Mouse (Mus musculus): Measurements from ENCODE around the gene Gm11937. TPM values are rescaled to one million over a fixed set of nuclear protein-coding genes. Genes with fewer than 3 reads are reported as not detected.

The Gm11937 gene
- polyA plus RNA-seq (2012; rRNA removed; ENCODE audit: low replicate concordance) = not detected in 2 replicates

DNA sequence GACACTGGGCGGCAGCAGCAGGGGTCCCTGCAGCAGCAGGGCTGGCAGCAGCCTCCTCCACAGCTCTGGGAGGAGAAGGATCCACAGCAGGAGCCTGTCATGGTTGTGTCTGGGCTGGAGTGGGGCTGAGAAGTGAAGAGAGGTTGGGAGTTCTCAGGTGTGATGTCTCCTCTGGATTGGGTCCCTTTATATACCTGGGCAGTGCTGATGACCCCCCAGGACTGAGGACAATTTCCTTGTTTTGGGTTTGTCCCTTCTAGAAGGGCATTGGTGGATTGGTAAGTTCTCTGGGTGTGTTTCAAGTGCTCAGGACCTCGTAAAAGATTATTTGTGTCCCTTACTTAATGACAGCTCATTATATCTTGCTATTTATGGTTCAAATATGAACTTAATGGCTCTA is at the start of gene Gm11937:
Gene Gm11937 (minus strand): TSS at position 101 of the 400 bp plus-strand sequence.

DNA sequence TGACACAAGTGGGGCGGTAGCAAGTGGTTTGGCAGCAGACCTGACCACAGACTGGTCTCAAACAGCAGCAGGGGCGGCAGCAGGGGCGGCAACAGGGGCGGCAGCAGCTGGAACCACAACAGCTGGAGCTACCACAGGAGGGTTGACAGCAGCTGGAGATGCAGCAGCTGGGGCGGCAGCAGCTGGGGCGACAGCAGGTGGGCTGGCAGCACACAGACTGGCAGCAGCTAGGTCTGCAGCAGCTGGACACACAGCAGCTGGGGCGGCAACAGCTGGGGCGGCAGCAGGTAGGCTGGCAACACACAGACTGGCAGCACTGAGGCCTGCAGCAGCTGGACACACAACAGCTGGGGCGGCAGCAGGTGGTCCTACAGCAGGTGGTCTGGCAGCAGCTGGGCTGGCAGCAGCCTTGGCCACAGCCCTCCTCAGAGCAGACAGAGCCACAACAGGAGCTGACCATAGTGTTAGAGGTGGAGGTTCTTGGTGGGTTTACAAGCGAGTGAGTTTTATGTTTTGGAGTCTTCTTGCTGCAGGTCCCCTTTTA is 48.5 kb upstream of the Gm11937 start, which contains the start of gene Gm11563:
Gene Gm11563 (minus strand): TSS at position 494 of the 544 bp plus-strand sequence.

DNA sequence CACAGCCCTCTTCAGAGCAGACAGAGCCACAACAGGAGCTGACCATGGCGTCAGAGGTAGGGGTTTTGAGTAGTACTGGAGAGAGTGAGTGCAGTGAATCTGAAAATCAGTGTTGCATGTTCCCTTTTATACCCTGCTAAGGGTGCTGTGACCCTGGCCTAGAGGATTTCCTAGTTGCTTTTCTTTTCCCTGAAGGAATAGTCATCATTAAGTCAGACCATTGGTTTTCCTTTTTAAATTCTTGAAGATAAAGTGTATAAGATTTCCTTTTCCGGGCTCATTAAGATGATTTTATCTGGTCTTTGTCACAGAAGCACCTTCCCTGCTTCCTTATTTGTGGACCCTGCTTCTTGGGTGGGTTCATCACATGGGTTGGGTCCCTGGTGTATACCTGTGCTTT is 40.1 kb upstream of the Gm11937 start, which contains the start of gene Gm11555:
Gene Gm11555 (minus strand): TSS at position 101 of the 400 bp plus-strand sequence.

DNA sequence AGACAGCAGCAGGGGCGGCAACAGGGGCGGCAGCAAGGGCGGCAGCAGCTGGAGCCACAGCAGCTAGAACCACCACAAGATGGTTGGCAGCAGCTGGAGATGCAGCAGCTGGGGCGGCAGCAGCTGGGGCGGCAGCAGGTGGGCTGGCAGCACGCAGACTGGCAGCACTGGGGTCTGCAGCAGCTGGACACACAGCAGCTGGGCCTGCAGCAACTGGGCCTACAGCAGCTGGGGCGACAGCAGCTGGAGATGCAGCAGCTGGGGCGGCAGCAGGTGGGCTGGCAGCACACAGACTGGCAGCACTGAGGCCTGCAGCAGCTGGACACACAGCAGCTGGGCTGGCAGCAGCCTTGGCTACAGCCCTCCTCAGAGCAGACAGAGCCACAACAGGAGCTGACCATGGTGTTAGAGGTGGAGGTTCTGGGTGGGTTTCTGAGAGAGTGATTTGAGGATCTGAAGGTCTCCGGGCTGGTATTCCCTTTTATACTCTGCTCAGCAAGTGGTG is 33.7 kb upstream of the Gm11937 start, which contains the start of gene Krtap4-7:
Gene Krtap4-7 (minus strand): TSS at position 455 of the 505 bp plus-strand sequence.

DNA sequence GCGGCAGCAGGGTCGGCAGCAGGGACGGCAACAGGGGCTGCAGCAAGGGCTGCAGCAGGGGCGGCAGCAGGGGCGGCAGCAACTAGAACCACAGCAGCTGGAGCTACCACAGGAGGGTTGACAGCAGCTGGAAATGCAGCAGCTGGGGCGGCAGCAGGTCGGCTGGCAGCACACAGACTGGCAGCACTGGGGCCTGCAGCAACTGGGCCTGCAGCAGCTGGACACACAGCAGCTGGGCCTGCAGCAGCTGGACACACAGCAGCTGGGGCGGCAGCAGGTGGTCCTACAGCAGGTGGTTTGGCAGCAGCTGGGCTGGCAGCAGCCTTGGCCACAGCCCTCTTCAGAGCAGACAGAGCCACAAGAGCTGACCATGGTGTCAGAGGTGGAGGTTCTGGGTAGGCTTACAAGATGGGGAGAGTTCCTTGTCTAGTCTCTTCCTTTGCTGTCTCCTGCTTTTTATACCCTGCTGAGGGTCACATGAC is 24.7 kb upstream of the Gm11937 start, which contains the start of gene Krtap4-2:
Gene Krtap4-2 (minus strand): TSS at position 432 of the 482 bp plus-strand sequence.

DNA sequence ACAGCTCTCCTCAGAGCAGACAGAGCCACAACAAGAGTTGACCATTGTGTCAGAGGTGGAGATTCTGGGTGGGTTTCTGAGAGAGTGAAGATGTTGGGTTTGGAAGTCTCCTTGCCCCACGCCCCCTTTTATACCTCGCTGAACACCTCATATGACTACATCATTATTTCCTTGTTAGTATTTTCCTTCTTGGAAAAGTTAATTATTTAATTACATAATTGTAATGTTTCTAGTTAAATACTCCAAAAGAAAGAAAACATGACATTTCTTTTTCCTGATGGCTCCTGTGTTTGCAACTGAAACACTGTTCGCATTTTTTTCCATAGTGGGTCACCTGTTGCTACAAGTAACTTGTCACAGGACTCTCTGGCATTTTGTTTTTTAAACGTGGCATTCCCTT is 18.1 kb upstream of the Gm11937 start, which contains the start of gene Krtap4-1:
Gene Krtap4-1 (minus strand): TSS at position 101 of the 400 bp plus-strand sequence.

DNA sequence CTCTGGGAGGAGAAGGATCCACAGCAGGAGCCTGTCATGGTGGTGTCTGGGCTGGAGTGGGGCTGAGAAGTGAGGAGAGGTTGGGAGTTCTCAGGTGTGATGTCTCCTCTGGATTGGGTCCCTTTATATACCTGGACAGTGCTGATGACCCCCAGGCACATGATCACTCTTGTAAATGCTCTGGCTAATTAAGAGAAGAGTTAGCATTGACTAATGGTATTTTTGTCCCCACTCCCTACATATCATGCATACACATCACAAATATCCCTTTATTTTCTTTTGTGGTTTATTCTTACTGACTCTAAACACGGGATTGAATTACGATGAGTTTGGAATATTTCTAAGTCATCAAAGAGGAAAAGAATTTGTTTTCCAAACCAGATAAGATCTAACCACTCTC is 10.3 kb upstream of the Gm11937 start, which contains the start of gene Gm11562:
Gene Gm11562 (minus strand): TSS at position 101 of the 400 bp plus-strand sequence.

DNA sequence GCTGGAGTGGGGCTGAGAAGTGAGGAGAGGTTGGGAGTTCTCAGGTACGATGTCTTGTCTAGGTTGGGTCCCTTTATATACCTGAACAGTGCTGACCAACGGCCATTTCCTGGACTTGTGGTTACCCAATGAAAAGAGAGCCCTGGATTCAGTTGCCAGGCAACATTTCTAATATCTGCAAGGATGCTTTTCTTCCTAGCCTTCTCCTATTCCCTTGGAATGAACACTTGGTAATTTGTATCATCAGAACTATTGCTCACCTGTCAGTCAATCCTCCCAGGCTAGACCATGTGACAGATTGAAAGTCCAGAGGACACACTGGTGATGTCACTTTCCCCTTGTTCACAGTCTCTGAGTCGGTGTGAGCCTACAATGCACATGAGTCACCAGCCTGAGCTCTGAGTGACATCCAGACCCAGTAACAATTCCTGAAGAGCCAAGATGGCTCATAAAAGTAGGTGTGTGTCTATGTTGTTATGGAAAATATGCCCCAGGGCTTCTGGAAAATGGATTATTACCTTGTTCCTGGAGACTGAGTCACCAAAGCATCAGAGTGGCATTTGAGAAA is 4.9 kb upstream of the Gm11937 start, which contains the start of gene Krtap2-4:
Gene Krtap2-4 (minus strand): TSS at position 51 of the 568 bp plus-strand sequence.

DNA sequence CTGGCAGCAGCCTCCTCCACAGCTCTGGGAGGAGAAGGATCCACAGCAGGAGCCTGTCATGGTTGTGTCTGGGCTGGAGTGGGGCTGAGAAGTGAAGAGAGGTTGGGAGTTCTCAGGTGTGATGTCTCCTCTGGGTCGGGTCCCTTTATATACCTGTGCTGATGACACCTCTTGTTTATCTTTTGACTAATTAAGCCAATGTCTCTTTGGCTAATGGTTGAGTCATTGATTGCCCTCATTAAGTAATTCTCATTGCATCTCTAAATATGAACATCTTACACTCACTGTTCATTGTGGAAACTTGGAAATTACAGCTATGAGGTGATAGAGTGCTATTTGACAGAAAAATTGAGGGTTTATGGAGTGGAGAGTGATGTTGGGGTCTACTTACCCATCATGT is 6.8 kb downstream of the Gm11937 start, which contains the start of gene Gm11938:
Gene Gm11938 (minus strand): TSS at position 101 of the 400 bp plus-strand sequence.

DNA sequence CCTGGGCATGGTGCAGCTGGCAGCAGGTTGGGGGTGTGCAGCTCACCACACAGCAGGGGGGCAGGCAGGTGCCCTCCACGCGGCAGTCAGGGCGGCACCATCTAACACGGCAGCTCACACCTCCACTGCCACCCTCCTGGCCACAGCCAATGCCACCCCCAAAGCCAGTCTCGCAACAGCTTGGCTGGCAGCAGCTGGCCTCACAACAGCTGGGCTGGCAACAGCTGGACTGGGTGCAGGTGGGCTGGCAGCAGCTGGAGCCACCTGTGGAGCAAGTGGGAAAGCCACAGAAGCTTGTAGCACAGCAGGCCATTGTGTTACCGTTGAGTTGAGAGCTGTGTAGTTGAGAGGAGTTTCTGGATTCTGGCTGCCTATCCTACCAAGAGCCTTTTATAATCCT is 12.2 kb downstream of the Gm11937 start, which contains the start of gene Krtap9-3:
Gene Krtap9-3 (minus strand): TSS at position 364 of the 400 bp plus-strand sequence.

DNA sequence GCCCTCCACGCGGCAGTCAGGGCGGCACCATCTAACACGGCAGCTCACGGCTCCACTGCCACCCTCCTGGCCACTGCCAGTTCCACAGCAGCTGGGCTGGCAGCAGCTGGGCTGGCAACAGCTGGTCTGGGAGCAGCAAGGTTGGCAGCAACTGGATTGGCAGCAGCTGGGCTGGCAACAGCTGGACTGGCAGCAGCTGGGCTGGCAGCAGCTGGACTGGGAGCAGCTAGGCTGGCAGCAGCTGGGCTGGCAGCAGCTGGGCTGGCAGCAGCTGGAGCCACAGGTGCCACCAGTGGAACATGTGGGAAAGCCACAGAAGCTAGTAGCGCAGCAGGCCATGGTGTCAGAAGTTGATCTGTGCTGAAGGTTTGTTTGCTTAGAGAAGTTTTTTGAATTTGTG is 19.0 kb downstream of the Gm11937 start, which contains the start of gene Krtap1-3:
Gene Krtap1-3 (minus strand): TSS at position 359 of the 400 bp plus-strand sequence.

DNA sequence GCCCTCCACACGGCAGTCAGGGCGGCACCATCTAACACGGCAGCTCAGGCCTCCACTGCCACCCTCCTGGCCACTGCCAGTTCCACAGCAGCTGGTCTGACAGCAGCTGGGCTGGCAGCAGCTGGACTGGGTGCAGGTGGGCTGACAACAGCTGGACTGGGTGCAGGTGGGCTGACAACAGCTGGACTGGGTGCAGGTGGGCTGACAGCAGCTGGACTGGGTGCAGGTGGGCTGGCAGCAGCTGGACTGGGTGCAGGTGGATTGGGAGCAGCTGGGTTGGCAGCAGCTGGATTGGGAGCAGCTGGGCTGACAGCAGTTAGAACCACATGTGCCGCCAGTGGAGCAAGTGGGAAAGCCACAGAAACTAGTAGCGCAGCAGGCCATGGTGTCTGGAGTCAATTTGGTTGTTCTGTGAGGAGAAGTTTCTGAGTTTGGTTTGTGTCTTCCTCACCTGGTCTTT is 26.7 kb downstream of the Gm11937 start, which contains the start of gene Krtap1-4:
Gene Krtap1-4 (minus strand): TSS at position 410 of the 460 bp plus-strand sequence.

DNA sequence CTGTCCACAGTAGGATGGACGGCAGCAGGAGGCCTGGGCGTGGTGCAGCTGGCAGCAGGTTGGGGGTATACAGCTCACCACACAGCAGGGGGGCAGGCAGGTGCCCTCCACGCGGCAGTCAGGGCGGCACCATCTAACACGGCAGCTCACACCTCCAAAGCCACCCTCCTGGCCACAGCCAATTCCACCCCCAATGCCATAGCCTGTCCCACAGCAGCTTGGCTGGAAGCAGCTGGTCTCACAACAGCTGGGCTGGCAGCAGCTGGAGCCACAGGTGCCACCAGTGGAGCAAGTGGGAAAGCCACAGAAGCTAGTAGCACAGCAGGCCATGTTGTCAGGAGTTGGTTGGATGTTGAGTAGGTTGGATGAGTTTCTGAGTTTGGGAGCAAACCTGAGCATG is 29.4 kb downstream of the Gm11937 start, which contains the start of gene Krtap1-5:
Gene Krtap1-5 (minus strand): TSS at position 381 of the 400 bp plus-strand sequence.

DNA sequence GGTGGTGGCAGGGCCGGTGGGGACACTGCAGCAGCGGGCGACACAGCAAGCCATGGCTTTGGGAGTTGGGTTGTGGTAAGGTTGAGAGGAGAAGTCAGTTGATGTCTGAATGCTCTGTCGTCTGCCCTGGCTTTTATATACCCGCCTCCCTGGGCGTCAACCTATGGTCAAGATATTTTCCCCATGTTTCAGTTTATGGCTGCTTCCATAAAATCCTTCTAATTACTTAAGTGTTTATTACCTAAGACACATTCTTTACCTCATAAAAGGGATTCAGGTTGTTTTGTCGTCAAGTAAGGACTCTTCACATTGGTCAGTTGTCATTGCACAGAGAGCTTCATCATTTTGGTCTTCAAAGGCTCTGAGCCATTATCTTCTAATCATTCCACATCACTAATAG is 43.5 kb downstream of the Gm11937 start, which contains the start of gene Krtap3-1:
Gene Krtap3-1 (minus strand): TSS at position 101 of the 400 bp plus-strand sequence.

Other genes with a start within 250 kb of the Gm11937 start
- 0.15 TPM in 1 of 2 replicates, not detected in the other for gene Krt28, start 235.3 kb downstream of the Gm11937 start, polyA plus RNA-seq (2012; rRNA removed; ENCODE audit: low replicate concordance)
- 0.22 and 0.31 TPM in 2 replicates for gene Krt10, start 220.8 kb downstream of the Gm11937 start, polyA plus RNA-seq (2012; rRNA removed; ENCODE audit: low replicate concordance)
- gene Krt12, start 187.9 kb downstream of the Gm11937 start, polyA plus RNA-seq (2012; rRNA removed; ENCODE audit: low replicate concordance) = 2.3 and 5.4 TPM in 2 replicates
- 90.1 and 382 TPM in 2 replicates for gene Krt20, start 172.0 kb downstream of the Gm11937 start, polyA plus RNA-seq (2012; rRNA removed; ENCODE audit: low replicate concordance)
- gene Krt23, start 117.1 kb downstream of the Gm11937 start, polyA plus RNA-seq (2012; rRNA removed; ENCODE audit: low replicate concordance) = 2.5 and 23.6 TPM in 2 replicates
- gene Krt39, start 88.9 kb downstream of the Gm11937 start, polyA plus RNA-seq (2012; rRNA removed; ENCODE audit: low replicate concordance) = not detected in 2 replicates
- not detected in 2 replicates for gene Krt40, start 67.0 kb downstream of the Gm11937 start, polyA plus RNA-seq (2012; rRNA removed; ENCODE audit: low replicate concordance)
- gene Krtap3-3, start 59.3 kb downstream of the Gm11937 start, polyA plus RNA-seq (2012; rRNA removed; ENCODE audit: low replicate concordance) = not detected in 2 replicates
- gene Krtap3-2, start 53.3 kb downstream of the Gm11937 start, polyA plus RNA-seq (2012; rRNA removed; ENCODE audit: low replicate concordance) = not detected in 2 replicates
- not detected in 2 replicates for gene Gm11939, start 50.7 kb downstream of the Gm11937 start, polyA plus RNA-seq (2012; rRNA removed; ENCODE audit: low replicate concordance)
- 0.21 TPM in 1 of 2 replicates, not detected in the other for gene Krtap3-1, start 43.6 kb downstream of the Gm11937 start, polyA plus RNA-seq (2012; rRNA removed; ENCODE audit: low replicate concordance)
- gene Krtap1-5, start 29.2 kb downstream of the Gm11937 start, polyA plus RNA-seq (2012; rRNA removed; ENCODE audit: low replicate concordance) = not detected in 2 replicates
- not detected in 2 replicates for gene Krtap1-4, start 26.5 kb downstream of the Gm11937 start, polyA plus RNA-seq (2012; rRNA removed; ENCODE audit: low replicate concordance)
- not detected in 2 replicates for gene Krtap1-3, start 18.9 kb downstream of the Gm11937 start, polyA plus RNA-seq (2012; rRNA removed; ENCODE audit: low replicate concordance)
- not detected in 2 replicates for gene Krtap9-3, start 12.1 kb downstream of the Gm11937 start, polyA plus RNA-seq (2012; rRNA removed; ENCODE audit: low replicate concordance)
- gene Gm11938, start 6.9 kb downstream of the Gm11937 start, polyA plus RNA-seq (2012; rRNA removed; ENCODE audit: low replicate concordance) = not detected in 2 replicates
- 0.27 TPM in 1 of 2 replicates, not detected in the other for gene Krtap2-4, start 4.7 kb upstream of the Gm11937 start, polyA plus RNA-seq (2012; rRNA removed; ENCODE audit: low replicate concordance)
- gene Gm11562, start 10.2 kb upstream of the Gm11937 start, polyA plus RNA-seq (2012; rRNA removed; ENCODE audit: low replicate concordance) = not detected in 2 replicates
- gene Krtap4-1, start 18.0 kb upstream of the Gm11937 start, polyA plus RNA-seq (2012; rRNA removed; ENCODE audit: low replicate concordance) = not detected in 2 replicates
- gene Krtap4-2, start 24.9 kb upstream of the Gm11937 start, polyA plus RNA-seq (2012; rRNA removed; ENCODE audit: low replicate concordance) = not detected in 2 replicates
- gene Krtap4-7, start 33.9 kb upstream of the Gm11937 start, polyA plus RNA-seq (2012; rRNA removed; ENCODE audit: low replicate concordance) = not detected in 2 replicates
- gene Gm11555, start 40.0 kb upstream of the Gm11937 start, polyA plus RNA-seq (2012; rRNA removed; ENCODE audit: low replicate concordance) = not detected in 2 replicates
- gene Gm11563, start 48.8 kb upstream of the Gm11937 start, polyA plus RNA-seq (2012; rRNA removed; ENCODE audit: low replicate concordance) = not detected in 2 replicates
- gene Krtap4-6, start 55.8 kb upstream of the Gm11937 start, polyA plus RNA-seq (2012; rRNA removed; ENCODE audit: low replicate concordance) = not detected in 2 replicates
- not detected in 2 replicates for gene Gm14190, start 80.6 kb upstream of the Gm11937 start, polyA plus RNA-seq (2012; rRNA removed; ENCODE audit: low replicate concordance)
- gene Gm14180, start 124.1 kb upstream of the Gm11937 start, polyA plus RNA-seq (2012; rRNA removed; ENCODE audit: low replicate concordance) = not detected in 2 replicates
- gene Gm11595, start 162.7 kb upstream of the Gm11937 start, polyA plus RNA-seq (2012; rRNA removed; ENCODE audit: low replicate concordance) = not detected in 2 replicates
- gene Krtap4-8, start 170.5 kb upstream of the Gm11937 start, polyA plus RNA-seq (2012; rRNA removed; ENCODE audit: low replicate concordance) = not detected in 2 replicates
- gene Krtap4-9, start 175.0 kb upstream of the Gm11937 start, polyA plus RNA-seq (2012; rRNA removed; ENCODE audit: low replicate concordance) = not detected in 2 replicates
- not detected in 2 replicates for gene Gm11596, start 183.3 kb upstream of the Gm11937 start, polyA plus RNA-seq (2012; rRNA removed; ENCODE audit: low replicate concordance)
- not detected in 2 replicates for gene Gm11569, start 188.7 kb upstream of the Gm11937 start, polyA plus RNA-seq (2012; rRNA removed; ENCODE audit: low replicate concordance)
- not detected in 2 replicates for gene Gm11554, start 194.3 kb upstream of the Gm11937 start, polyA plus RNA-seq (2012; rRNA removed; ENCODE audit: low replicate concordance)
- not detected in 2 replicates for gene Krtap4-13, start 199.7 kb upstream of the Gm11937 start, polyA plus RNA-seq (2012; rRNA removed; ENCODE audit: low replicate concordance)
- gene Gm11564, start 205.5 kb upstream of the Gm11937 start, polyA plus RNA-seq (2012; rRNA removed; ENCODE audit: low replicate concordance) = not detected in 2 replicates
- not detected in 2 replicates for gene 2300003K06Rik, start 227.9 kb upstream of the Gm11937 start, polyA plus RNA-seq (2012; rRNA removed; ENCODE audit: low replicate concordance)
- 1.4 TPM in 1 of 2 replicates, not detected in the other for gene Krtap4-16, start 241.4 kb upstream of the Gm11937 start, polyA plus RNA-seq (2012; rRNA removed; ENCODE audit: low replicate concordance)
- not detected in 2 replicates for gene Gm11568, start 247.7 kb upstream of the Gm11937 start, polyA plus RNA-seq (2012; rRNA removed; ENCODE audit: low replicate concordance)